Mouse (Mus musculus) layer of hippocampus, postnatal 36 days (tissue): ENCODE data around the gene Slc37a2. TPM values are rescaled to one million over a fixed set of nuclear protein-coding genes. Genes with fewer than 3 reads are reported as not detected.
"Not testable (repeated sequence)": the region's sequence is repeated elsewhere in the genome, so short reads cannot be mapped to it uniquely, and the experiment has no call there.

ENCODE experiments used
- DNase-seq, 2 experiments: peaks; one replicate each; pipeline ENCODE4 v3.0.0; 2022
- total RNA-seq, 2 experiments: library from RNA; stranded (reverse); gene quantifications; 2 replicates each; pipeline ENCODE4 v1.2.3; 2021

The Slc37a2 gene
- 1 to 10 TPM; 1.4 to 1.8 TPM for total RNA-seq

DNA sequence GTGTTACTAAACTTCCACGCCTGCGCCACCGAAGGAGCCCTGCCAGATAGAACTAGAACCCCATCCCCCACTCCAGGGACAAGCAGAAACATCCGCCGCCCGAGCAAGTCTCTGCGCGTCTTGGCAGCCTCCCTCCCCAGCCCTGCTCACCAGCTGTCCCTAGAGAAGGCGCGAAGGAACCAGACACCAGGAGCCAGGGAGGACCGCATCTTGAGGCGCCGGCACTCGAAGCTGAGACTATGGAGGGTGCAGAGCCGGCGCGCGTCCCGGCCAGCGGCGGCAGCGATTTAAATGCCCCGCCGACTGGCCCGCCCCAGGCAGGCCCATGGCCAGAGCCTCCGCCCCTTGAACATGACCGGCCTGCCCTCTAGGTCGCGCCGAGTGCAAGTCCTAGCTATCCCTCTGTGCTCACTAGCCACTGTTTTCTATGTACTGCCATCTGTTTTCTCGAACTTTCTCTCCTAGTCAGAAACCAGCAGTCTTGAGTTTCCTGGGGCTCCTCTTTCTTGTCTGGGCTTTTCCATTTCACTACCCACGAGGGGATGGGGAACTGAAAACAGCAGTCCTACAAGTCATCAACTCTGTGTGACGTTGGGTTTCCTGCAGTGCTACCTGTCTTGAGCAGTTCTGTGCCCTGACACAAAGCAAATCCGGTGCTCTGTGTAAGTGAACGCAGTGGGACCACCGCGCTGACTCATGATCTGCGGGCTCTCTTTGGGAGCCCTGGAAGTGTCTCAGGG, at the start of gene Slc37a2:
Gene Slc37a2, minus strand, starts transcription at position 590 of the 740 bp plus-strand sequence.
- peak; percentile 71 to 75 for DNase-seq

DNA sequence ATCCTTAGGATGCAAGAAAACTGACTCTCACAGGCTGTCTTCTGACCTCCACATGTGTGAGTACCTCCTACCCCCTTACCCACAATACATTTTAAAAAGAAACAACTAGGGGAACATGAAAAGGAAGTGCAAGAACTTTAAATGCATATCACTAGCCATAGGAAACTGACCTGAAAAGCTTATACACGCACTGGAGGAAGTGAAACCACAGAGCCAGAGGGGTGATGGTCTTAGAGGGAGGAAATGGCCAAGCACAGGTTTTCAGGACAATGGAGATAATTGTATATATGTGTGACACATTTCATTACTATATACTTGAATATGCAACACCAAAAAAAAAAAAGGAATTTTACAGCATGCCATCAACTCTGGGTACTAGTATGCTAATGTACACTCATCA, 46.2 kb upstream of the Slc37a2 start:
- DNase-seq = no peak

DNA sequence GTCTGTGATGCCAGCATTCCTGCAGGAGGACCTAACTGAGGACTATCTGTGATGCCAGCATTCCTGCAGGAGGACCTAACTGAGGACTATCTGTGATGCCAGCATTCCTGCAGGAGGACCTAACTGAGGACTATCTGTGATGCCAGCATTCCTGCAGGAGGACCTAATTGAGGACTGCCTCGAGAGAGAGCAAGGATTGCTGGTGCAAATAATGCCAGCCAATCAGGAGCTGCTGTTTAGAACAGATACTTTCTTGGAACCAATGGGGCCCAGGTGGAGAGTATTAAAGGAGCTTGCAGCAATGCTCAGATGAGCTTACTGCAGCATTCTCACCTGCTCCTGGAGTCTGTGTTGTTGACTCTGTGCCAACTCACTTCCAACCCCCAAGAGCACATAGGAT, 45.0 kb upstream of the Slc37a2 start:
- DNase-seq = not testable (repeated sequence)

DNA sequence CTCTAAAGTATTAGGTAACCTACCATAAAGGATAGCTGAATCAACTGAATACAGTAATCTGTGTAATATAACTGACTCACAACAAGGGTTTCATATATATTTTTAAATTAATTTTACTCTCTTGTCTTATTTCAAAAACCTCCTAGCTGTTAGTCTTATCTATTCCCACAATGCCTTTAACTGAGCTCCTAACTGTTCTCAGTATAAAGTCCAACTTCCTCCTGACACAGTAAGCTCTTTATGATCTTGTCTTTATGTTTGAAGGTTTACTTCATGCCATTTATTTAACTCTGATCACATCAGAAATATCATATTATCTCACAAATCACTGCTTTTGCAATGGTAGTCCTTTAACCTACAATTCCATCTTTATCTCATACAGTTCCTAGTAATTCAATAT, 40.0 kb upstream of the Slc37a2 start:
- no peak for DNase-seq

DNA sequence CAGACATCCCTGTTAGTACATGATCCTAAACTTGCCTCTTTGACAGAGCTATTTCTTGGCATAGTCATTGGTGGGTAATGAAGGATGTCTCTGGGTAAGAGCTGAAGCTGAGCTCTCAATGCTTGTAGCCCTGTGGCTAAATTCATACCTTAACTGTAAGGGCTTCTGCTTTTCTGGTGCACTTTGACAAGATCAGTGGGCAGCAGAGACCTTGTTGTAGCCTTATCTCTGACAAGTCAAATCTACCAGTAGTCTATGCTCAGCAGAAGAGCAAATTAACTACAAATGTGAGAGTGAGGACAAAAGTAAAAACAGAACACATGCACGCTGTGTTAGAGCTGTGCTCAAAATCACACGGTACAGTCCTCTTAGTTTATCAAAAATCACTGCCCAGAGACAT, 11.1 kb upstream of the Slc37a2 start:
- DNase-seq = no peak

DNA sequence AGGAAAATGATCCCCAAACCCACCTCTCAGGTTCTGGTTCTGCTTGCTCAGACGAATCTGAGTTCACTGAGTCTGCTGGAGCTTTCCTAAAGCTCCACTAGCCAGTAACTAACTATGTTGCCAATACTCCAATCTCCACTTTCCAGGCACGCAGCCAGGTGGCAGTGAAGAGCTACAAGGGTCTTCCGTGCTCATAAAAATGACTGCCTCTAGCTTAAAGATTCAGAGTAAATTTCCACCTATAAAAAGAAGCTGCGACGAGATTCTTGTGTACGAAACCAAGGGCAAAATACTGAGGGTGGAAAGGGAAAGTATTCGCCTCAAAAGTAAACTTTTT, 319 bp upstream of the Slc37a2 start:
- DNase-seq = peak in 1 of 2 experiments; percentile 22

DNA sequence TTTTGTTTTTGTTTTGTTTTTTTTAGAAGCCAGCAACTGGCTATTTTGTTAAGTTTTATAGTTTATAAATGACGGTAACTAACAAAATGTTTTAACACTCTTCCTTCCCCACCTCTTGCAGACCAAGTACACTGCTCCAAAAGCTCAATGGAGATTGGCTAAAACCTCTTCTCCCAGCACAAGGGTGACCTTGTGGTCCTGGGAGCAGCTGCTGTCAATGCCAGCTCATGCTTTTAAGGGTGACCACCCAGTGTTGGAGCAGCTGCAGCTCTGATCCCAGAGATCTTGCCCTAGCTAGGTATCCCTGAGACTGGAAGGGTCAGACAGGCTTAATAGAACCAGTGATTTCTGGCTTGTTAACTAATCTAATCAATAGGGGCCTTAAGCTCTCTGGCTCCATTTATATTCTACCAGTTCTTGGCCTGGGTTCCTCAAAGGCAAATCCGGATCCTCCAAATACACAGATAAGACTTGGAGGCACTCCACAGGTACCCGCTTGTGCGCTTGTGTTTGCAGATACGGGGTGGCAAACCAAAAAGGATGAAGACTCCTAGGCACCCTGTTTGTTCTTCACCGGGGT, 917 bp downstream of the Slc37a2 start:
- DNase-seq = no peak

DNA sequence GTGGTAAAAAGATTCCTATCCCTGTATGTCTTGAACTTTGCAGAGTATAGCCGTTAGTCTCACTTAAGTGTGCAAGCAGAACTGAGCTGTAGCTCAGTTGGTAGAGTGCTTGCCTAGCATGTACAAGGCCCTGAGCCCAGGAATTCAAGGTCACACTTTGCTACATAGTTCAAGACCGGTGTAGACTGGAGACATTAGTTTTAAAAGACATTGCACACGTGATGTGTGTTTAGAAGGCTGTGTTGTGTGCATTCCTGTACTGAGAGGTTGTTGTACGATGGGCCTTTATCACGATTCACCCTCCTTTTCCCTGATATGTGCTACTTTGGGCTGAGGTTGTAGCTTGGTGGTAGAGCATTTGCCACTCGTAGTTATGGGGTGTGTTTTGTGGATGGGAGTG, 4.9 kb downstream of the Slc37a2 start:
- DNase-seq = no peak

DNA sequence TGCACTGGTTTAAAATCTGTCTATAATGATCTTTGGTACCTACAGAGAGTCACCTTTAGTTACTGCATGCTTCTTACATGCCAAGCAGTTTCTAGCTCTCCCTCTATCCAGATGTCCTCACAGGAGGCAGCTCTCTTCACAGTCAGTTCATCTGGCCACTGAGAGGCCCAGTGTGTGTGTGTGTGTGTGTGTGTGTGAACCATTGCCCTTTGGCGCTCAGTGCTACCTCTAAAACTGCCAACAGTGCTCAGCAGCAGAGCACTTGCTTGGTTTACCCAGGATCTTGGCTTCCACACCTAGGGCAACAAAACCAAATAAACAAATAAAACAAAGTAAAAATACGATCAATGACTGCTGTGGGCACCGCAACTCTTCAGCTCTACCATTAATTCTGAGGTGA, 5.6 kb downstream of the Slc37a2 start:
- DNase-seq = no peak

DNA sequence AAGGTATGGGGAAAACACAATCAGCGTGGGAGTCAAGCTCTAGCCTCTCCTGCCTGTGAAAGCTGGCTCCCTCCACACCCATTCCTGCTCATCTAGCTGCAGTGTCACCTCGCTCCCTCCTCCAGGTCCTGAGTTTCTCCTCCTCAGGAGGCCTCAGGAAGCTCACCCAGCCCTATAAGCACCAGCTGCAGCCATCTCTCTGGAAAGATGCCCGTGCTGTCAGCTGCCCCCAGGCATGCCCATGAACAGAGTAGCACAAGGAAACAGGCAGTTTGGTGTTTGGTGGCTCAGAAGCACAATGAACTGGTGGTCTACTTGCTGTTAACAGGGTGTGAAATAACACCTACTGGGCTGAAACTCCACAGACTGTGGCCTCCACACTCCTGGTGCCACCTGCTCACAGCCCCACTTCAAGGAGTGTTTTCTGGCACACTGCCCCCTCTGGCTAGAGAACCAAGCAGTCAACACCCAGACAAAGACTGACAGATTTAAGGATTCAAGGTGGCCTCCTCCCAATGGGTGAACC, 7.1 kb downstream of the Slc37a2 start:
- DNase-seq = no peak

DNA sequence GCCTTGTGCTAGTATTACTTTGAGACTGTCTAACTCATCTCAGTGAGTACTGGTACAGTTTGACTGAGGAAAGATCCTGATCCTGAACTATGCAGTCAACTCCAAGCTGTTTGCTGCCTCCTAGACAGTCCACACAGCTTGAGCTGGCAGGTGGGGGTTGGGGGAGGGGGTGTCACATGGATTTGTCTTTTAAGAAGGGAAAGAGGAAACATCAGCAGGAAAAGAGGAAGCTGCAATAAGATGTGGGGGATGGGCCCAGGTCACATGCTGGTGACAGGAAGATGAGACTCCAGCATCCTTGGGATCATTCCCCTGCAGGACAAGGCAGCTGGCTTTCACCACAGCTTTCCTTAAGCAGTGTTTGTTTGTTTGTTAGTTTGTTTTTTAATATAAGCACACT, 8.1 kb downstream of the Slc37a2 start:
- DNase-seq = no peak

DNA sequence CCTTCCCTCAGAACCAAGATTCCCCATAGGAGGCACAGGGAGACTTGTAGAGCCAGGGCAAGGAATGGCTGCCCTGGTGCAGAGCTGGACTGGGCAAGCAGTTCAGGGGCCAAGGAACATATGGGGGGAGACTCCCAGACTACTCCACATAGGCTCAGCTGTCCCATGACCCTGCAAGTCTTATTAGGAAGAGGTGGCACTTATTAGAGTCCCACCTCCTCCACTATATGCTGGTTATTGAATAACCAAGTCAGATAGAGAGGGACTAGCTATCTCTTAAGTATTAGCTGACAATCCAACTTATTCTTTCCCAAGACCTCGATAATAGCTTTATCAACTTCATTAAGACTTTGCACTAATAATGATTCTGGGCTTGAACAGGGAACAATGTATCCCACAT, 9.7 kb downstream of the Slc37a2 start:
- no peak for DNase-seq

DNA sequence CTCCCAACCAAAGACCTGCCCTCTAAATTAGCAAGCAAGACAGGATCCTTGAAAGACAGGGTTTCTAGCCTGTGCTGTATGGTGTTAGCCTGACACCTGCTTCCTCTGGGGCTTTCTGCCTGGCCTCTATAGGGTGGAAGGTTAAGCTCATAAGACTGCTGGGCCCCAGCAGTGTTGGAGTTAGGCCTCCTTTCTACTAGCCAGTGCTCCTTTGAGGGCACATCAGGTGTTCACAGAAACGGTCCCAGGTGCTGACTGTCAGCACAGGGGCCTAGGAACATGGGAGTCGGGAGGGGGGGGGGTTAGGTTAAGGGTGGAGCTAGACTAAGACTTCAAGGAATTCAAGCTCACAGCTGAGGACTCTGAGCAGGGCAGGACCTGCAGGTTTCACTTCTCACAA, 10.1 kb downstream of the Slc37a2 start:
- DNase-seq = no peak

DNA sequence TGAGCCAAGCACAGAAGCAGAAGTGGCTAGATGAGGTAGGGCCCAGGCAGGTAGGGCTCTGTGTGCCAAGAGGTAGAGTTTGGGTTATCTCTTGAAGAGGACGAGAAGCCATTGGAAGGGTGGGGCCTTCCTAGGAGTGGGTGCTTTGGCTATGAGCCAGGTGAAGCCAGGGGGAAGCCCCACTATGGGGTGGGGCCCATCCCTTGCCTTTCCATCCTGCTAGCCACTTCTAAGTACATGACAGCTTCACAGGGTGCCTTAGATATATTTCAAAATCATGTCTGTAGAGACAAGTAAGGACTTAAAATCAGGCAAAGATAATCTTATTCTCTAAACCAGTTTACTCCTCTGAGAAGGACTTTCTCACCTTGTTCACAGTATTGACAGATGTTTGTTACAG, 10.9 kb downstream of the Slc37a2 start:
- no peak for DNase-seq

DNA sequence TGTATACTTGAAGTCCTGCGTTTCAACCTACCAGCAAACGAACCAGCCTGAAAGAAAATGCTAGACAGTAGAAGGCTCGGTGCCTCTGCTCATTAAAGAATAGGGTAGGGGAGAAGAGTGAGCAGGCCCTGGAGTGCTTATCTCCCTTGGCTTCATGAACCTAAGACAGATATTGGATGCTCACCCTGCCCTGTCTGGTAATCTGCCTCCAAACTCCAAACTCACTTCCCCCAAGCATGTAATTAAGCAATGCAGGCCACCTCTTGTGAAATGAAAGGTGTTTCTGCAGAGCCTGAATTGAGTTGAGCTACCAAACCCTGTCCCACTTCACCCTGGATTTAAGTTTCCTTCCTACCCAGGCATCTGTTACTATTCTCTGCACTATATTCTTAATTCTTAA, 12.8 kb downstream of the Slc37a2 start:
- DNase-seq = no peak

DNA sequence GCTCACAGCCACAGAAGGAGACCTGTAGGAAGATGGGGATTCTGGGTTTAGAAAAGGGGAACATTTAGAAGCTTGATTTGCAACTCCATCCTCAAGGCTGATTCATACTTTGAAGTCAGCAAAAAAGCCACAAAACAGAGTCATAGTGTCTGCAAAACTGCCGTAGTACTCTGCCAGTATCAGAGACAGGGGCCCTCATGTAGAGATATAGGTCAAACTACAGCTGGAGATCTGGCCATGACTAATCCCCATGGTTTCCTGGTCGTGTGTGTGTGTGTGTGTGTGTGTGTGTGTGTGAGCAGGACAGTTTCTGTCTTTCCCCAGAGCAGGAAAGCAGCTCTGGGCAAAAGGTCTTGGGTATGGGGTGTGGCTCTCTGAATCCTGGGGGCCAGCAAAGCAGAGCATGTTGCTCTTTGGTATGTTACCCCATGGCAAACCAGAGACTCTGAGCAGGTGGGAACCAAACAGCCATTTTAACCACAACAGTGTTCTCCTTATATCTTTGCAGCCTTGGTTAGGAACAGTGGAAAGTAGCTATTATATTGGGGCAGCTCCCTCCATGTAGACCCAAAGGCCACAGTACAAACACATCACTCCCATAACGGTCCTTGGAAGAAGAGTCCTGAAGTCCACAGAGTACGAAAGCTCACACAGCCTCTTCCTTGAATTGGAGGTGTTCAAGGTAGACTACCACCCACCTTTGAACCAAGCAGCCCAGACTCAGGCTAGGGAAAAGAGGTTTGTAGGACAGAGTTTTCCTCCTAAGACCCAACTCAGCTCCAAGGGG, 19.4 kb downstream of the Slc37a2 start:
- DNase-seq = no peak

DNA sequence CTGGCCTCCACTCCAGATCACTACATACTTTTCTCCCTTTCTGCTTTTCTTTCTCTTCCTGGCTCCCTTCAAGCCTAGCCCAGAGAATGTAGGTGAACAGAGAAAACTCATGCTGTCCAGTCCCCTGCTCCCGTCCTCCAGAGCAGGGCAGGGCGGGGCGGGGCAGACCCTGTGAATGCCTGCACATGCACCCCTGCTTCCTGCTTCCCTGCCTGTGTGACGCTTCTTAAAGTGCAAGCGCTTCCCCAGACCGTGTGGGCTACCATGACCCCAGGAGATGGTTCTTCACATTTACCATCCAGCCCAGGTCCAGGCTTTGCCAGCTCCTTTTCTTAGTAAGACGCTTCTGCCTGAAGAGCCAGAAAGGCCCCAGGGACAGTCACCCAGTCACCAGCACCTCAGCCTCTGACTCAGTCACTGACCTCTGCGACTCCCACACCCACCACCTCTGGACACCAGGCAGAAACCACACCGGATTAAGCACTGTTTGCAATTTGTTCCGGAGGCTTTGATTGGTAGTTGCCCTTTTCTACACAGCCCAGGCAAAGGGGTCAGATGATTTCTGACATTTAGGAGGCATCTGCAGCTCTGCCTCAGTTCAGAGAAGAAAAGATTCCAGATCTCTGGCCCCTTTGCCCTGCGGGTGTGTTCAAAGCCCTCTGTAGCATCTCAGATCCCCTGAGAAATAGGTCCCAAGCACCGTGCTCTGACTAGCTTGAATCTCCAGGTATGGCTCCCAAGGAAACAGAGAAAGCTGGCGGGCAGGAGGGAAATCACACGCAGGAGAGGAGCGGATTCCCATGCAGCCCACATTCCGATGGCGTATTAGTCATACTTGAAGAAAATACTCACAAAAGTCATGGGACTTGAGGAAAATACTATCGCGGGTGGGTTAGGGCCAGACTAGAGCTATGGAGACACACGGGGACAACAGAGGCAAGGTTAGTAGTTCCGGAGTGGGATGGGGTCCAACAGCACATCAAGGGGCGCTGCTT, 23.0 kb downstream of the Slc37a2 start:
- DNase-seq = no peak

DNA sequence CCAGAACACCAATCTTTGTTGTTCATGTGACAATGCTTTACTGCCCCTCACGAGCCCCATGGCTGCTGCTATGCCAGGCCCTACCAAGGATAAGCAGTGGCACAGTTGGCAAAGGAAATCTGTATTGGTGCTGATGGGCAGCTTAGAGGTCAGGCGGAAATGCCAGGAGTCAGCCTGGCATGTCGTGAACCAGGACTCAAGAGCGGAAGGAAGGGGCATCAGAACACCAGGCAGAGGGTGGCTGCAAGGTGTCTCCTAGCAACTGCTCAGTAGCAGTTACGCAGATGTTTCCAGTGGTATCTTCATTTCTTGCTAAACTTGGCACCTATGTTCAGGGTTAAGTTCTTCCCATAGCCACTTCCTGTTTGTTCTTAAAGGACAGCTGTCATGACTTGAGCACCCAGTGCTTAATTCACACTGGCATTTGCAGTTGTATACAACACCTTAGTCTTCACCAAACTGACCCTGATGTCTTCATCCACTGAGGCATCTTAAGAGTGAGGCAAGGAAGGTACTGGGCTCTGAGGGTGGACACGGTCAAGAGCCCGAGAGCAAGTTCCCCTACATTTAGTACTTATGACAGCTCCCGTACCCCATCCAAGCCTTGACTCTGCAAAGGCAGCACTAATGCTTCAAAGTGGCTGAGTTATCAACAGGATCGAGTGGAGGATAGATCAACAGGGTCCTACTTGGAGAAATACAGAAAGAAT, 24.9 kb downstream of the Slc37a2 start:
- DNase-seq = no peak

DNA sequence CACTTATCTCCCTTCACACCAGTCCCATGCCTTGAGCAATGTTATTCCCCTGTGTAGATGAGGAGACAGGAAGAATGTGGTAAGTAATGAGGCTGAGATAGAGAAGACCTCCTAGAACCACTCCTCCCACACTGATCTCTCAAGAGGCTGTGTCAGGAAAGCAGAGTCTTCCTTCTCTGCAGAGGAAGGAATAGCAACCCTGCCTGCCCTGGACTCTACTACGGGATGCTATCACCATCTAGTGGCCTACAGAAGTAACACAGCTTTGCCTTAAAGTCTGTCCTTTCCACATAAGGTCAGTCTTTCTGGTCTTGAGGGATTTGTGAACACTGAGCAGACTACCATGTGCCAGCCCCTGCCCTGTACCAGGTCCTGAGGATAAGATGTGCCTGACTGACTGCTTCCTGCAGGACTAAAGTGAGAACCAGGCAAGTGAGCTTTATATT, 25.6 kb downstream of the Slc37a2 start:
- peak; percentile 46 to 66 for DNase-seq

DNA sequence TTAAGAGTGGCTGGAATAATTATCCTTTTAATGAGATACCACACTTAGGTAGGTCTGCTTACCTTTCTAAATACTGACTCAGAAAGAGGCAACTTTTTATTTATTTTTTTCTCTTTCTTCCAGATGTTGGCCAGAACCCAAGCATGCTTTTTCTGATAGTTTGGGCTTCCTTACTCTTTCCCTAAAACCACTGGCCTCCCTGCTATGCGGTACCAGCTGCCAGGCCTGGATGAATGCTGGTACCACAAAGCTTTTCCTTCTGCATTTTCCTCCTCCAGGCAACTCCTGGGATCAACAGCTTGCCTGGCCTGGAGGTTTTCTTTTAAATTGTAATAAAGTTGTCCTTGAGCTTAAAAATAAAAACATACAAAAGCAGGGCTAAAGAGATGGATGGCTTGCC, 30.0 kb downstream of the Slc37a2 start:
- DNase-seq = no peak

DNA sequence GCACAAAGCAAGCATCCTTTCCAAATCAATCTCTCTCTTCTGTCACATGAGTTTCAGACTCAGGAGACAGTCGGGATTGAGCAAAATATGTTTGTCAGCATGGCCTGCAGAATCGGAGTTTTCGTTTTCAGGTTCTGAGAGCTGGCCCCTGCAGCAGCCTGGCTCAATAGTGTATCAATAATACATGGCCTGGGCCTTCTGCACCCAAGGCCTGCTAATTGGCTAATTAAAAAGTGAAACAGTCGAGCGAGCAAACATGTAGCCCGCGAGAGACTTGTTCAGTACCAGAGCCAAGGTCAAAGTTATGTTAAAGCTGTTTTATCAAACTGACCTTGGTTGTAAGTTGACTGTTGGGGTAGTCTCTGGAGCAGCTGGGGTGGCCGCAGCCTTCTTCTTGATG, 34.8 kb downstream of the Slc37a2 start:
- DNase-seq = no peak
